Mouse (Mus musculus) spleen, adult 18-20 months (tissue): Measurements from ENCODE around the gene Spata17.

ENCODE experiments used
- DNase-seq, 2 experiments: peaks; one replicate each; pipeline ENCODE4 v3.0.0; 2022; ENCODE audit warnings: mixed read lengths in 2 of 2

Spata17 gene

GRCm38 (mm10) chr1:186997596-186998304, 217.5 kb downstream of the Spata17 start:
- no peak for DNase-seq
